Mouse (Mus musculus) gastrocnemius, adult 8-10 months (tissue): Measurements from ENCODE around the gene Mrps9. TPM values are rescaled to one million over a fixed set of nuclear protein-coding genes. Genes with fewer than 3 reads are reported as not detected.
"Not testable (repeated sequence)": the region's sequence is repeated elsewhere in the genome, so short reads cannot be mapped to it uniquely, and the experiment has no call there.

Experiments
- DNase-seq, 2 experiments: peaks; one replicate each; pipeline ENCODE4 v3.0.0; 2022; ENCODE audit warnings: low spot score in 2 of 2
- total RNA-seq, 4 experiments: library from RNA; stranded (reverse); gene quantifications; 2 replicates each; pipeline ENCODE4 v1.2.4; 2022

Mrps9 gene
- total RNA-seq: 10 to 100 TPM; 41.2 to 43.1 (median 41.7) TPM

- peak; percentile 95 to 96 for DNase-seq
Observed at GRCm38 (mm10) chr1:42850663-42851397, at the start of gene Mrps9. Gene Mrps9 (plus strand): TSS chr1:42851233.

DNA sequence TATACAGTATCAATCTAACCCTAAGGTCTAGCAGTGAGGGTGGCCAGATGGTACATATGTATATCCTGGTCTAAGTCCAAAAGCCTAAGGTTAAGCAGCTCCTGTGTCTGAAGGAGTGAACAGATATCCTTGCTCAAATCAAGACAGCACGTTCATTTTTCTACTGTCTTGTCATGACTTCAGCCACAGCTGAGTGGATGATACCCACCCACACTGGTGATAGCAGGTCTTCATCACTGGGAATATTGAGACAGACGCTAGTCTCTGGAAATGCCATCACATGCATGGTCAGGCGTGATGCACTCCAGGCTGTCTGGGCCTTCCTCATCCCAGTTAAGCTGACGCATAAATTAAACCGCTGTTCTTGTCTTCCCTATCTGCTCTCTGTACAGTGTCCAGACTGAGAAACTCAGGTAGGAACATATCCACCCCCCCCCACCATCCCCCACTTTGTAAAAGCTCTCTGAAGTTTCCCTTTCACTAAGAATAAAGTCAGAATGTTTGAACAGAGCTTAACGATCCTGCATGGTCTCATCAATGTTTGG lies 37.7 kb upstream of the Mrps9 start:
- no peak for DNase-seq

GRCm38 (mm10) chr1:42814798-42815619 lies 36.0 kb upstream of the Mrps9 start:
- no peak for DNase-seq

- DNase-seq: peak in 1 of 2 experiments; percentile 5
Observed at GRCm38 (mm10) chr1:42851398-42851767, 350 bp downstream of the Mrps9 start.

GRCm38 (mm10) chr1:42851810-42852209 lies 777 bp downstream of the Mrps9 start:
- DNase-seq: no peak

DNA sequence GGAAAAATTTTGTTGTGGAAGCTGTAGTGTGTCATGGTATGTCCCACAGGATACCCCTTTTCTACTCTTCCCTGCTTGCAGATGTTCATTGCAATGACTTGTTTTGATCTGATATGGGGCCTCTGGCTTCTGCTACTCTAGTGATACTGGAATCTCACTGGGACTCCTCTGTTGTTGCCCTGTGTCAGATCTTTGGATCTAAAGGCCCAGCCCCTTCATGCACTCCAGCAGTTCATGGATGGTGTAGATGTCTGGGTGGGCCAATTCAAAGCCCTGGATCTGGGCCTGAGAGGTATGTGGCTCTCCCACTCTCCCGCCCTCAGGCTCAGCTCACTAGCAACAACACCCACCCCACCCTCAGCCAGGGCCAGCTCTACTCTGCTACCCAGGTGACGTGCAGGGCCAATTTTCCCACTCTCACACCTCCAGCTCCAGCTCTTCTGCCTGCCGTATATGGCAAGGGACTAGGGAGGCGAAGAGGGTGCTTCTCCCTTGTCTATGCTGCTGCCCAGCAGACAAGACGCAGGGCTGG lies 13.8 kb downstream of the Mrps9 start:
- DNase-seq: no peak

- DNase-seq: no peak
Observed at GRCm38 (mm10) chr1:42865336-42865939, 14.4 kb downstream of the Mrps9 start.

GRCm38 (mm10) chr1:42865986-42866385 lies 15.0 kb downstream of the Mrps9 start:
- no peak for DNase-seq

- no peak for DNase-seq
Observed at GRCm38 (mm10) chr1:42867188-42867587, 16.2 kb downstream of the Mrps9 start.

GRCm38 (mm10) chr1:42874174-42874573 lies 23.1 kb downstream of the Mrps9 start:
- DNase-seq: no peak

GRCm38 (mm10) chr1:42875271-42875670 lies 24.2 kb downstream of the Mrps9 start:
- no peak for DNase-seq

DNA sequence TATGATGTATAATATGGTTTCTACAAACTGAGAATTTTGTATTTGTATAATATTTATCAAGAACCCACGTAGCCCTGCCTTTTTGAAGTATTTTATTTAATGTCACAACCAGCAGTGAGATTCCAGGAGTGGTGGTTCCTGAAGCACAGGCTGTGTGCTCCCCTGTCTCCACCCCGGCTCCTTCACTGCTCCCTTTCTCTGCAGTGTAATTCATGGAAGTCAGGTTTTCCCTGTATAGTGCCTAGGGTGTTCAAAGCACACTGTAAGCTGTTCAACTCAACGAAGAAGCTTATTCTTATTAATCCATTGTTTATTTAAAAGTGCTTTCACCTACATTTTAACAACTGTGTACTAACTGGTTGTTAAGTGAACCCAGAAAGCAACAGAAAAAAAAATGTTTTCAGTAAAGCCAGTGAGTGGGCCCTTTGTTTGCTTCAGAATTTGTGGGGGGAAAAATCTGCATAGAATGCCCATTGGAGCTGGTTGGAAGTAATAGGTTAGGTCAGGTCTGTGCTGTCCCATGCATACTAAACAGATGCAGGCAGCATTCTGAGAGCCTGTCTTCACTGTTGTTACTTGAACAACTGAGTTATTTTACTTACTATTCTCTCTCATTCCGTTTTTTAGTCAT lies 25.5 kb downstream of the Mrps9 start:
- DNase-seq: no peak

GRCm38 (mm10) chr1:42877264-42877663 lies 26.2 kb downstream of the Mrps9 start:
- DNase-seq: no peak

GRCm38 (mm10) chr1:42878851-42879250 lies 27.8 kb downstream of the Mrps9 start:
- no peak for DNase-seq

GRCm38 (mm10) chr1:42882258-42882657 lies 31.2 kb downstream of the Mrps9 start:
- DNase-seq: no peak

DNA sequence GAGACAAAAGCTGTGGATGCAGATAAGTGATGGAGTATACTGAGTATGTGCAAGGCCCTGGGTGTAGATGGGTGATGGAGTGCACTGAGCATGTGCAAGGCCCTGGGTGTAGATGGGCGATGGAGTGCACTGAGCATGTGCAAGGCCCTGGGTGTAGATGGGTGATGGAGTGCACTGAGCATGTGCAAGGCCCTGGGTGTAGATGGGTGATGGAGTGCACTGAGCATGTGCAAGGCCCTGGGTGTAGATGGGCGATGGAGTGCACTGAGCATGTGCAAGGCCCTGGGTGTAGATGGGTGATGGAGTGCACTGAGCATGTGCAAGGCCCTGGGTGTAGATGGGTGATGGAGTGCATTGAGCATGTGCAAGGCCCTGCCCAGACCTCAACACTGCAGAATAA lies 32.4 kb downstream of the Mrps9 start:
- not testable (repeated sequence) for DNase-seq

- DNase-seq: no peak
Observed at GRCm38 (mm10) chr1:42887835-42888234, 36.8 kb downstream of the Mrps9 start.

GRCm38 (mm10) chr1:42888541-42889349 lies 37.7 kb downstream of the Mrps9 start:
- no peak for DNase-seq

GRCm38 (mm10) chr1:42889421-42889887 lies 38.4 kb downstream of the Mrps9 start:
- no peak for DNase-seq

GRCm38 (mm10) chr1:42894695-42895094 lies 43.7 kb downstream of the Mrps9 start:
- DNase-seq: no peak
